Mouse (Mus musculus): ENCODE data around the gene Ildr2.

DNA sequence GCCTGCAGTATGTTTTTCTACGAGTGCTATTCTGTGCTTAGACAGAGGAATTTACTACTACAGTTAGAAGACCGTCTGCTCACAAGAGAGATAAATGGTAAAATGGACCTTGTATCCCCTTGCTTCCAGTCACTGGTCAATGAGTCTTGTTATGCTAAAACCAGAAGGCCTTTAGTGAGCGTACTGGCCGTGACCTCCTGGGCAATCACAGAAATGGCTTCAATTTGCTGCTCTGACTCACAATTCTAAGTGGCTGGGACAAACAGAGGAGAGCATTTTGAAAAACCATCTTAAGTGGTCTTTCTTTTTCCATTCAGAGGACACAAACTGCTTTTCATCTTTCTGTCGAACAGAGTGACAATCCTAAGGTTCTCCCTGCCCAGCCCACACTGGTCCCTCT, 57.2 kb downstream of the Ildr2 start:
- TF ChIP-seq CTCF (IDR thresholded peaks at IDR 0.05; ENCODE audit: low read depth, low read length) (no peak), POLR2A (IDR thresholded peaks at IDR 0.05; ENCODE audit: extremely low read depth, insufficient read depth, low read length) (no peak)
